Mouse (Mus musculus) hindbrain, embryonic 13.5 days (tissue): ENCODE results near the gene Olfr47. TPM values are rescaled to one million over a fixed set of nuclear protein-coding genes. Genes with fewer than 3 reads are reported as not detected.
A peak's percentile ranks its signal among the peaks of the same experiment; 100 is the strongest.
"Not testable (repeated sequence)": the region's sequence is repeated elsewhere in the genome, so short reads cannot be mapped to it uniquely, and the experiment has no call there.

ENCODE experiments used
- ATAC-seq: fragments of 200-750 bp; cut with Nextera tagmentation; 2 replicates; pipeline ENCODE4 v1.8.0; 2017; ENCODE audit warnings: moderate TSS enrichment; ENCODE audit not compliant: low FRiP score
- H3K27ac ChIP-seq: fragments of 300-500 bp; sonication (generic); 2 replicates; pipeline ENCODE4 v1.5.1; 2015; ENCODE audit warnings: inconsistent platforms, mild to moderate bottlenecking, moderate library complexity
- H3K27me3 ChIP-seq: fragments of 300-500 bp; sonication (generic); 2 replicates; pipeline ENCODE4 v1.6.1; 2015; ENCODE audit warnings: mild to moderate bottlenecking, inconsistent platforms
- H3K36me3 ChIP-seq: fragments of 300-500 bp; sonication (generic); 2 replicates; pipeline ENCODE4 v1.6.1; 2015; ENCODE audit warnings: mild to moderate bottlenecking, inconsistent platforms
- H3K4me1 ChIP-seq: fragments of 300-500 bp; sonication (generic); replicated peaks from 2 replicates; pipeline ENCODE4 v1.6.1; 2015; ENCODE audit warnings: inconsistent platforms
- H3K4me2 ChIP-seq: fragments of 300-500 bp; sonication (generic); 2 replicates; pipeline ENCODE4 v1.6.1; 2015; ENCODE audit warnings: inconsistent platforms, mild to moderate bottlenecking, moderate library complexity
- H3K4me3 ChIP-seq: fragments of 300-500 bp; sonication (generic); 2 replicates; pipeline ENCODE4 v1.5.1; 2015; ENCODE audit warnings: mild to moderate bottlenecking, inconsistent platforms
- H3K9ac ChIP-seq: fragments of 300-500 bp; sonication (generic); 2 replicates; pipeline ENCODE4 v1.6.1; 2015; ENCODE audit warnings: mild to moderate bottlenecking, inconsistent platforms
- H3K9me3 ChIP-seq: fragments of 300-500 bp; sonication (generic); 2 replicates; pipeline ENCODE4 v1.6.1; 2016; ENCODE audit warnings: inconsistent platforms
- WGBS: fragments of 180-500 bp; shearing (Covaris S2); methylation state at CpG from one replicate; pipeline ENCODE4 v1.1.7; 2015; 5-methylcytosine and 5-hydroxymethylcytosine counted together
- polyA plus RNA-seq: library from polyadenylated mRNA; unstranded; fragments of >200 nt; fragmentation: Nextera tagmentation; extraction: Ambion mirVana; gene quantifications from 2 replicates; pipeline ENCODE4 v1.2.1, GENCODE M21; 2015

Gene Olfr47
- not detected in 2 replicates for polyA plus RNA-seq

DNA sequence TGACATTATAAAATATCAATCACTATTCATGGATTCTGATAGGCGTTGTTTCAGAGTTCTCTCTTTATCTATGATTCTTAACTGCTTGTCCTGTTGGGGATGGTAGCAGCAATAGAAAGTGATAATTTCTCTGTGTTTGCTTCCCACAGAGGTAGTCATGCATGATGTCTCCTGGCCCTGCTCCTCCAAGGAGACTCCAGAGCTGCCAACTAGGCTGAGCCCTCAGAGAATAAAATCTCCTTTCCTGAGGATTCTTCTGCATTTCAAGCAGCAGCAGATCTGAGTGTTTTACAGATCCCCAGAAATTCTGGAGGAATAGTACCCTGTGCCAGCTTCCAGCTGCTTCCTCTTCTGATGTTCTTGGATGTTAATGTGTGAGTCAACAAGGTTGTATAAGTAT lies at the start of gene Olfr47:
Gene Olfr47 (plus strand): TSS at position 275 of the 400 bp plus-strand sequence.
- H3K9me3 ChIP-seq, H3K36me3 ChIP-seq, ATAC-seq, H3K27ac ChIP-seq, H3K4me1 ChIP-seq, H3K4me3 ChIP-seq, H3K27me3 ChIP-seq, H3K9ac ChIP-seq, H3K4me2 ChIP-seq: not testable (repeated sequence)
- WGBS = 84% methylated on average over 1 of the region's 1 CpGs

DNA sequence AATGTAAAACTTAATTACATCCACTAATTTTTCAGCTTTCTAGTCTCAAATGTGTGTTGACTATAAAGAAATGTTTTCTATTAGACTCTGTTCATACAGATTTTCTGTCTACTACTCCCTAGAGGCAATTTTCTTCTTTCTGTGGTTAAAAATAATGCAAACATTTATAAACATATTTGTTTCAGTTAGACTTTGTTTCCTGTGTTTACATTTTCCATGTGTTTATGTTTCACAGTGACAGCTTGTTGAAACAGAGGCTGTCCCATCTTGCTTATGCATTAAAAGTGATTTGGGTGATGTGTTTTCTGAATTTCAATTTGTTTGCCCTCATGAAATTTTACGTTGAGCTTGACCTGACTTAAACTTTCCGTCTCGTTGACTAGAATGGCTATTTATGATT lies 40.3 kb upstream of the Olfr47 start:
- no peak overlapping the region for H3K27ac ChIP-seq
- ATAC-seq = no peak
- 92% methylated on average over 3 of the region's 3 CpGs for WGBS
- no peaks in the 10 kb centered on the region for H3K9me3 ChIP-seq
- H3K4me2 ChIP-seq = no peak overlapping the region
- H3K4me3 ChIP-seq = no peak overlapping the region
- H3K9ac ChIP-seq = no peak overlapping the region
- no peaks in the 10 kb centered on the region for H3K36me3 ChIP-seq
- H3K27me3 ChIP-seq = no peaks in the 10 kb centered on the region
- H3K4me1 ChIP-seq = no peaks in the 10 kb centered on the region

DNA sequence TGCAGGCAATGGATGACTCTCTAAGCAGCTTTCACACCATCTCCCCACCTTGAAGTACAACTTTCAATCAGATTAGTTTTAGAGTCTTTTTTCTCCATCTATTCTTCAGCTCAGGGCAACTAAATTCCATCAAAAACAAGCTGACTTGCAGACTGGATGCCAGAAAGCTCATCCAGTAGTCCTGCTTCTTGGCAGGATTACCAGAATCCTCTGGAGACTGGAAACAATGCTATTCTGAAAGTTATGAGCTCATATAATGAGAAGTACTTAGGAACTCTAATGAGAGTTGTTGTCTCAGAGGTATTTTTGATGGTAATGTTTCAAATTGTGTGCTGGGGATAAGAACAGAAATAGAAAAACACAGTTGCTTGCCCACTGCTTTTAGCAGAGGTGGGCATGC lies 34.5 kb upstream of the Olfr47 start, which contains the start of gene Olfr435:
Gene Olfr435 (plus strand): TSS at position 366 of the 400 bp plus-strand sequence.
- Histone ChIP-seq H3K36me3 (no peaks in the 10 kb centered on the region), H3K4me1 (no peaks in the 10 kb centered on the region), H3K4me2 (no peak within 1 kb of the TSS), H3K4me3 (no peak within 1 kb of the TSS), H3K27me3 (no peaks in the 10 kb centered on the region), H3K9me3 (no peaks in the 10 kb centered on the region), H3K9ac (no peak within 1 kb of the TSS), H3K27ac (no peak within 1 kb of the TSS)
- ATAC-seq = no peak

DNA sequence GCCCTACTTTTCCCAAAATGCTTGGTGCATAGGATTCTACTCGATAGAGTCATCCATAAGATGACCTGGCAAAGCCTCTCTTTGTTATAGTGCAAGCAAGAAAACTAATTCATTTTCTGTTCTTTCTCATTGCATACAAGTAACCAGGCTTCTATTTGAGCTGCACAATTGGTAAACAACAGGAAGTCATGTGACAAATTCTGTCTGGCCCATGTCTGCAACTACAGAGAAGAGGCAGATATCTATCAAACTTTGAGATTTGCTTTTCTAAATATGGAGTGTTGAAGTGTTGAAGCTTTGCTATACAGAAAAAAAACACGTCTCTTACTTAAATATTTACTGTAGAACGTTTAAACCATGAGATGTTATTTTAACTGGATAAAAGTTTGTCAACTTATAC lies 33.2 kb upstream of the Olfr47 start:
- Histone ChIP-seq H3K27ac (no peak overlapping the region), H3K4me3 (no peak overlapping the region), H3K9me3 (no peaks in the 10 kb centered on the region), H3K27me3 (no peaks in the 10 kb centered on the region), H3K9ac (no peak overlapping the region), H3K36me3 (no peaks in the 10 kb centered on the region), H3K4me2 (no peak overlapping the region), H3K4me1 (no peaks in the 10 kb centered on the region)
- ATAC-seq = no peak
- whole genome bisulfite sequencing = 83% methylated on average over 3 of the region's 3 CpGs

DNA sequence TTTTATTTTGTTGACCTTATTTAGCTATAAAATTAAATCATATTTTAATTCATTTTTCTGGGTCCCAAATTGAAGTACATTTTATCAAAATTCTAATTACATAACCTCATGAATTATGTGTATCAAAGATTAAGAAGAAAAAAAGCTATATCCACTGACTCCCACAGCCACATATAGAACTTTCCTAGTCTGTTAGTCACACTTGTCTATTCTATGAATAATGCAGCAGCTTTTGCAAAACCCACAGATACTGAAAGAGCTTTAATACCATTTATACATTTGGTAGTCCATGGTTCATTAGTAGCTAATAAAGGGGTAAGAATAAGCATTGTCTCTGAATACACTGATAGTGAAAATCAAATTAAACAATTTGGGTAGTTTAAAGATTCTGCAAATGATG lies 28.5 kb upstream of the Olfr47 start:
- Histone ChIP-seq H3K27ac (no peak overlapping the region), H3K27me3 (no peaks in the 10 kb centered on the region), H3K36me3 (no peaks in the 10 kb centered on the region), H3K4me1 (no peaks in the 10 kb centered on the region), H3K4me2 (no peak overlapping the region), H3K9me3 (no peaks in the 10 kb centered on the region), H3K4me3 (no peak overlapping the region), H3K9ac (no peak overlapping the region)
- no peak for ATAC-seq

DNA sequence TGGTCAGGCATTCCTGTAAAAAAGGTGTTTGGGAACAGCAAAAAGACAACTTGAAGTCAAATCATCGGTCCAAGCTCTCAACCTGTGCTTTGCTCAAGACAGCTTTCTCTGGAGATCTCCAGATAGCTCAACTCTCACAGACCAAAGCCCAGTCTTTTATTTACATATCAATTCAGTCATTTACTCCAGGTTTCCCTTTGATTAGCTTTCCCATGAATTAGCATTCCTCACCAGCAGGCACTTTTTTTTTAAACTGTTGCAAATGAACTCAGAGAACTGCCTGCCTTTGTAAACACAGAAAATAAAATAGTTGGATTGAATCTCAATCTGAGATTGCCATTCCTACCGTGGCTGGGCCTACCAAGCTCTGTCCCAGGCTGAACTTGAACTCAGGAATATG lies 26.0 kb upstream of the Olfr47 start:
- no peaks in the 10 kb centered on the region for H3K36me3 ChIP-seq
- no peaks in the 10 kb centered on the region for H3K9me3 ChIP-seq
- H3K4me1 ChIP-seq = no peaks in the 10 kb centered on the region
- H3K9ac ChIP-seq = no peak overlapping the region
- 33% methylated on average over 2 of the region's 2 CpGs for WGBS
- H3K4me2 ChIP-seq = no peak overlapping the region
- no peaks in the 10 kb centered on the region for H3K27me3 ChIP-seq
- ATAC-seq = no peak
- no peak overlapping the region for H3K27ac ChIP-seq
- no peak overlapping the region for H3K4me3 ChIP-seq

DNA sequence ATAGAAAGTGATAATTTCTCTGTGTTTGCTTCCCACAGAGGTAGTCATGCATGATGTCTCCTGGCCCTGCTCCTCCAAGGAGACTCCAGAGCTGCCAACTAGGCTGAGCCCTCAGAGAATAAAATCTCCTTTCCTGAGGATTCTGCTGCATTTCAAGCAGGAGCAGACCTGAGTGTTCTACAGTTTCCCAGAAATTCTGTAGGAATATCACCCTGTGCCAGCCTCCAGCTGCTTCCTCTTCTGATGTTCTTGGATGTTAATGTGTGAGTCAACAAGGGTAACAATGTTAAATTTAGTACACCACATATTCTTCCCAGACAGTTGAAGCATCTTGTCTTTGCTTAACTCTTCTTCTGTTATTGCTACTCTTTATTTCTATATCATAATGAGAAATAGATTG lies 18.5 kb upstream of the Olfr47 start, which contains the start of gene Olfr434:
Gene Olfr434 (plus strand): TSS at position 149 of the 400 bp plus-strand sequence.
- H3K4me2 ChIP-seq, H3K9ac ChIP-seq, H3K27ac ChIP-seq, H3K4me1 ChIP-seq, ATAC-seq, H3K27me3 ChIP-seq, H3K9me3 ChIP-seq, H3K4me3 ChIP-seq, H3K36me3 ChIP-seq: not testable (repeated sequence)

DNA sequence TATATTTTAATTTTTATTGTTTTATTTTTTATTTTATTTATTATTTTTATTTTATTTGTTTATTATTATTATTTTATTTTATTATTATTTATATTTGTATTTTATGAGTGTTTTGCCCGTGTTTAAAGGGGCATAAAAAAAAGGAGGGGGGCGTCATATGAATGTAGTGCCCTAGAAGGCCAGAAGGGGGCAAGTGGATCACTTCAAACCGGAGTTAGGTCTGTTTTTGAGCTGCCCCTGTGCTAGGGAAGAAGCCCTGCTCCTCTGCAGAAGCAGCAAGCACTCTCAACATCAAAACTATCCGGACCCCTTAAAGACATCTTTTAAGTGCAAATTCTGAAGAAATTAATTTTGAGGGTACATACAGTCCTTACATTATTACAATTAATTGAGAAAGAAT lies 10.7 kb downstream of the Olfr47 start:
- 18% methylated on average over 4 of the region's 4 CpGs for WGBS

DNA sequence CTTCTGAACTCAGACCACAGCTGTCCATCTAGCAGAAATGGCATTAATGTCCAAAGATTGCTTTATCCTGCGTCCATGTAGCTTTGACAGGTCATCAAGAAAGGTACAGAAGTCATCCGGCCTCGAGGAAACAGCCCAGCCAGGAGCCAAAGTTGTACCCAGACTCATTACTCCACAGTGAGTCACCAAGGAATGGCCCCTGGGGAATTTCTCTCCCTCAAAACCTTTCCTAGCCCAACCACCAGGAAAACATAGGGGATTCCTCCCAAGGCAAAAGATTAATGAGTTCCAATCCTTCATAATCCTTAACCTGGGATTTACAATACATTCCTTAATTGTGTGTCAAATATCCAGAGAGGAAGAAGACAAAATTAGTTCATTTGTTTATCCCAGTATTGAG lies 16.1 kb downstream of the Olfr47 start:
- Histone ChIP-seq H3K4me2 (no peak overlapping the region), H3K27ac (no peak overlapping the region), H3K4me3 (no peak overlapping the region), H3K9me3 (no peaks in the 10 kb centered on the region), H3K27me3 (no peaks in the 10 kb centered on the region), H3K36me3 (no peaks in the 10 kb centered on the region), H3K9ac (no peak overlapping the region), H3K4me1 (no peaks in the 10 kb centered on the region)
- ATAC-seq = no peak
- 70% methylated on average over 3 of the region's 3 CpGs for WGBS

More for the DNA sequence above, 10.7 kb downstream of the Olfr47 start:
- no peaks in the 10 kb centered on the region for H3K36me3 ChIP-seq
- no peaks in the 10 kb centered on the region for H3K9me3 ChIP-seq
- no peaks in the 10 kb centered on the region for H3K4me1 ChIP-seq
- no peaks in the 10 kb centered on the region for H3K27me3 ChIP-seq
- ATAC-seq = no peak
- no peak overlapping the region for H3K27ac ChIP-seq
- no peak overlapping the region for H3K4me3 ChIP-seq
- no peak overlapping the region for H3K4me2 ChIP-seq
- H3K9ac ChIP-seq = no peak overlapping the region

DNA sequence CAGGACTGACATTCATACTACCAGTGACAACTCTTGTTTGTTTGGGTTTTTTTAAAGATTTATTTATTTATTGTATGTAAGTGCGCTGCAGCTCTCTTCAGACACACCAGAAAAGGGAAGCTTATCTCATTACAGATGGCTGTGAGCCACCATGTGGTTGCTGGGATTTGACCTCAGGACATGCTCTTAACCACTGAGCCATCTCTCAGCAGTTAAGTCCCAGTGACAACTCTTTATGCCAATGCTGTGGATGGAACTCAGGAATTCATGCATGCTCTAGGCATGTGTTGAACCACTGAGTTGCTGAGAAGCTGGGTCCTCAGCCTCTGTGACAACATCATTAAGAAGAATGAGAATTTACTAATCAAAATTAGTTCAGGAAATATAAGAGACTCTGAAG lies 21.7 kb downstream of the Olfr47 start:
- no peak for ATAC-seq
- Histone ChIP-seq H3K4me3 (no peak overlapping the region), H3K36me3 (no peaks in the 10 kb centered on the region), H3K4me1 (no peaks in the 10 kb centered on the region), H3K9me3 (no peaks in the 10 kb centered on the region), H3K9ac (no peak overlapping the region), H3K4me2 (no peak overlapping the region), H3K27me3 (no peaks in the 10 kb centered on the region), H3K27ac (no peak overlapping the region)
- WGBS = 86% methylated on average over 1 of the region's 1 CpGs

DNA sequence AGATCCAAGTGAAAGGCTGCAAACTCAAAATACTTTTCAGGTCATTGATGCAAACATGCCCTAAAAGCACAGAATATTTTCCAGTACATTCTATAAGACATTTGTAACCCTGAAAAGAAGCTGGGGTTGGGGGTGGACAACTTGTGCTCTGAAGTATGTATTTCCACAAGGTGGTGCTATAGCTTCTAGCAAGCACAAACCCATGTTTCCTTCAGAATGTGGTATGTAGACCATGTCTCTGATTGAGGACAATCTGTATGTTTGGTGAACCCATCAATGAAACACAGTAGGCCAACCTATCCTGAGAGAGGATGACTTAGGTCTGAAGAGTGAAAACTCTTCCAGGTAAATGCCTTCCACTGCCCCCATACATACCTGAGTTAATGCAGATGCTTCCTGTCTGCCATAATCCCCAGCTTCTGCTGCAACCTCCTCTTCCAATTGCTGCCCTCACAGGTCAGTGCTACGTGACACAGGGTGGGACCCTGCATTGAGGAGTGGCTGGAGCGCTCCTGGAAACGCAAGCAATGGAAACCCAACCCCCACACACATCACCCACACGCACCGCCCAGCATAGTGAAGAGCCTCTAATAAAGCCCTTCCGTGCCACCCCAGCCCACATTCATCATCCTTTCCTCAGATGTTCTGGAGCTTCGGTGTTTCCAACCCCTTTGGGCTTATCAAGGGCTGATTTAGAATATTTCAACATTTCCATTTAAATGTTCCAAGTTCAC lies 23.0 kb downstream of the Olfr47 start:
- H3K4me2 ChIP-seq = no peak overlapping the region
- H3K4me1 ChIP-seq = no peaks in the 10 kb centered on the region
- no peaks in the 10 kb centered on the region for H3K36me3 ChIP-seq
- no peak overlapping the region for H3K9ac ChIP-seq
- no peak overlapping the region for H3K27ac ChIP-seq
- H3K9me3 ChIP-seq = no peaks in the 10 kb centered on the region
- no peak overlapping the region for H3K4me3 ChIP-seq
- H3K27me3 ChIP-seq = no peaks in the 10 kb centered on the region
- 60% methylated on average over 7 of the region's 7 CpGs for WGBS
- ATAC-seq = no peak

DNA sequence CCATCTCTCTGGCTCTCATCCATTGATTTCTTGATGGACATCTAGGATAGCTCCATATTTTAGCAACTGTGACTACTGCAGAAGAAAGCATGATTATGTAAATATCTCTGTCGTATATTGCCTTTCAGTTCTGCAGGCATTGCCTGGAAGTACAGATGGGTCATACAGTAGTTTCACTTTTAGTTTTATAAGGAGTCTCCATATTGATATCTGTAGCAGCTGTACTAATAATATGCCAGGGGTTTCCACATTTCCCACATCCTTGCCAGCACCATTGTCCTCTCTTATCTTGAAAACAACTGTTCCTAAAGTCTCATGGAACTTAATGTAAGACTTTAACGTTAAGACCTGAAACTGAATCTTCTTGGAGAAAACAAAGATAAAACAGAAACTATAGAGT lies 29.4 kb downstream of the Olfr47 start:
- ATAC-seq = no peak
- no peak overlapping the region for H3K4me3 ChIP-seq
- H3K4me1 ChIP-seq = peaks cover 8% of the 10 kb centered on the region
- H3K9me3 ChIP-seq = no peaks in the 10 kb centered on the region
- no peak overlapping the region for H3K9ac ChIP-seq
- WGBS = 83% methylated on average over 2 of the region's 2 CpGs
- H3K27me3 ChIP-seq = peaks cover 22% of the 10 kb centered on the region
- H3K4me2 ChIP-seq = no peak overlapping the region
- no peaks in the 10 kb centered on the region for H3K36me3 ChIP-seq
- no peak overlapping the region for H3K27ac ChIP-seq

DNA sequence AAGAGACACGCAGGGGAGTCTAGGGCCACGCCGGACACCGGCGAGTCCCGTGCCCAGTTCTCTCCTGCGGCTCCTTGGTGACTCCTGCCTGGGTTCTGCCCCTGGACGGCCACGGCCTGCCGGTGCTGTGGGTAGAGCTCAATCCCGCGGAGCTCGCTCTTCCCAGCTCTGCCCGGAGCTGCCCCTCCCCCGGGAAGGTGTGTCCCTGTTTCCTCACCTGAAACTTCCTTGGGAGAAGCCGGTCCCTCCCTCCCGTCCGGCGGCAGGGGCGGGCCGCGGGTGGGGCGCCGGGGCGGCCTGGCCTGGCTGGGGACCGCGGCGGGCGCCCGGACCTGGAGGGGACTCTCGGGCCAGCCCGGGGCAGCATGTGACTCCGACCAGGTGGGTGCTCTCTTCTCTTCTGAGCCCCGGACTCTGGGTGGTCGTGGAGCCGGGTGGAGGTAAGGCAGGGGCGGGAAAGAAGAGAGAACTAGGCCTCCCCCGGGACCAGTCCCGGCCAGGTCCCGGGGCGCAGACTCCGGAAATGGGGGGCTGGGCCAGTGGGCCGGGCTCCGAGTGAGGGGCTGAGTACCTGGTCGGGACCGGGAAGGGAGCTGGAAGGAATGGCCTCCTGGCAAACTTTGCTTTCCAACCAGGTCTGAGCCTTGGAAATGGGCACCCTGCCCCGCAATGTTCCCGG lies 34.2 kb downstream of the Olfr47 start, which contains the start of gene Arhgef5:
Gene Arhgef5 (plus strand): TSS at position 220 of the 679 bp plus-strand sequence.
- H3K36me3 ChIP-seq = no peaks in the 10 kb centered on the region
- no peaks in the 10 kb centered on the region for H3K9me3 ChIP-seq
- H3K27ac ChIP-seq = no peak within 1 kb of the TSS
- H3K4me2 ChIP-seq = peak within 1 kb of the TSS; percentile 87
- H3K4me3 ChIP-seq = peak within 1 kb of the TSS; percentile 53
- 1% methylated on average over 48 of the region's 48 CpGs for WGBS
- ATAC-seq = peak; percentile 84
- peaks cover 42% of the 10 kb centered on the region for H3K27me3 ChIP-seq
- peak within 1 kb of the TSS; percentile 73 for H3K9ac ChIP-seq
- peaks cover 12% of the 10 kb centered on the region for H3K4me1 ChIP-seq
